Mouse (Mus musculus) frontal cortex, adult (tissue): ENCODE results near the gene Dnpep.

Source experiments
- ATAC-seq: cut with Nextera tagmentation; 2 replicates; pipeline ENCODE4 v1.9.2; 2017; ENCODE audit warnings: mild to moderate bottlenecking, moderate library complexity, mixed read lengths; ENCODE audit not compliant: low TSS enrichment

Dnpep gene

DNA sequence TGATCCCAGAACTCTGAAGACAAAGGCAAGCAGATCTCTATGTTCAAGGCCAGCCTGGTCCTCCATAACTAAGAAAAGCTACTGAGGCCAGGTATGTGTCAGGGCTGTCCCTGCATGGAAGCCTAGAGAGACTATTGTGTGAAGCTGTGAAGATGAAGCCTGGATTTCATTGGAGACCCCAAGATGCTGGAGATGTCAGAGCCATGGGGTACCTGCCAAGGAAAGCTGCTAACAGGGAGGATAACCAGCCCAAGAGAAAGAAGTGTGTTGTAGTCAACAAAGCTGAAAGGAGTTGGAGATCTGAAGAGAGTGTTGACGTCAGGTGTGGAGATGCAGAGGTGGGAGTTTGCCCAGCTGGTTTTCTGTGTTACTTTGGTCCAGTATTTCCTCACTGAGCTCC lies 13.5 kb upstream of the Dnpep start:
- ATAC-seq: no peak

DNA sequence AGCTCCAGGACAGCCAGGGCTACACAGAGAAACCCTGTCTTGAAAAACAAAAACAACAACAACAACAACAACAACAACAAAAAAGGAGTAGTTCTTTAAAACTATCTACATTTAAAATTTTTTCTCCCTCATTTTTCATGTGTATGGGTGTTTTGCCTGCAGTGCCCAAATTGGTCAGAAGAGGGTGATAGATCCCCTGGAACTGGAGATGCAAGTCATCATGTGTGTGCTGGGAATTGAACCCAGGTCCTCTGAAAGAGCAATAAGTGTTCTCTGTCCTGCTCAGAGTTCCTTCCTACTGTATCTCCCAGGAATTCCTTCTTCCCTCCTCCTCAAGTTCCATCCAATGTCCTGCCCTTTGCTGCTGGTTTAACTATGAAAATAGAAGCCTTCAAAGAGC lies 9.7 kb upstream of the Dnpep start:
- no peak for ATAC-seq

DNA sequence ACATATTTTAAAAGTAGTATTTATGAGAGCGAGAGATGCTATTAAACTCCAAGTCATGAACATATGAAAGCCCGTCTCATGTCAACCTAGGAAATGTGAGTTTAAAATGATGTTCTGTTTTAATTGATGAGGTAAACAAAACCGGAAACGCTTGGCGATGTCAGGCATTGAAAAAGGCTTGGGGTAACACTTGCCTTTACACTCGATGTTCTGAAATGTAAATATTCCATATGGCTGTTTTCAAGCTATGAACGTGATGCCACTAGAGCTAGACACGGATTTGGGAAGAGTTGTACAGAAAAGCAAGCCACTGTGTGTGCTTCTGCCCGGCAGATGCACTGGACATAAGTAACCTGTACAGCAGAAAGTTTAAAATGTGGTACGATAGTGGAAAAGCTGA lies 1.4 kb upstream of the Dnpep start:
- no peak for ATAC-seq

DNA sequence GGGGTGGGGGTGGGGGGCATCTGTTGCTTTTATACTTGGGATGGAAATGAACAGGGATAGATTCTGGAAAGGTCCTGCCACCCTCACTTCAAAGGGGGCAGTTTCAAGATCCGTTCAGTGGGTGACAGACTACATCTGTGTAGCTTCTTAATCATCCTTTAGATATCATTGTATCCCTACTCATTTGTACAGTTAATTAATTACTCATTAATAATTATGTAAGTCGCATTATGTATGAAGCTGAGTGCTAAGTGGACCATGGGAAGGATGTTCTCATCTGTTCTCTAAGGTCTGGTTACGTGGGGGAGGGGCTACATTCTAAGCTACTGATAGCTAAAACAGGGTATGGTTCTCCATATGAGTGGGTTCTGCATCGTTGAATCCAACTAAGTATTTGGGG lies 946 bp upstream of the Dnpep start:
- ATAC-seq: no peak

DNA sequence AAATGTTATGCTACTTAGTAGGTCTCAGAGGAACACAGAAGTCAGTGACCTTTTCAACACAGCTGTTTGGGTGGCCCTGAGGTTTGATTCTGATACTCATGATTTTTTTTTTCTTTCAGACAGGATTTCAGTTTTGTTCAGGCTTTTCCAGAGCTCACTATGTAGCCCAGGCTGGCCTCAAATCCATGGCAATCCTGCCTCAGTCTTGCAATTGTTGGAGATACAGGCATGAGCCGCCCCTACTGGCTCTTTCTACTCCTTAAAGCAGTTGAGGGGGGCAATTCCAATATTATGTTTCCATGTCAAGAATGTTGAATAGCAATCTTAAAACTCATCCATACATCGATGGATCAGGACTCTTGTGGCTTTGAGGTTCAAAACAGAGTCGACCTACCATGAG lies 511 bp upstream of the Dnpep start:
- ATAC-seq: no peak

DNA sequence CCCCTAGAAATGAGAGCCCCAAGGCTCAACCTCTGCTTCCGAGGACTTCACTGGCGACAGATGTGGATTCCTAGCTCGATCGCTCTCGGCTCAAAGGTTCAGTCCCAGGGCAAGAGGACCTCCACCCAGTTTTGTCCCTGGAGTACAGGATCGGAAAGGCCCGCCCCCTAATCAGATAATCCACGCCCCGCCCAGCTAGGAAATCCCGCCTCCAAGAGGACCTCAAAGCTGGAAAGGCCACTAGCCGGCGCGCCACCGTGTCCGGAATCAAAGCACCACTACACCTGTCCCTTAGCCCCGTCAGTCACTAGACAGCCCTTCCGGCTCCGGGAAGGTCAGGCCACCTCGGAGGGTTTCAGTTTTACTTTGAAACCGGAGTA lies 939 bp downstream of the Dnpep start:
- peak; percentile 21; the same call in 1 of the 2 replicates for ATAC-seq

DNA sequence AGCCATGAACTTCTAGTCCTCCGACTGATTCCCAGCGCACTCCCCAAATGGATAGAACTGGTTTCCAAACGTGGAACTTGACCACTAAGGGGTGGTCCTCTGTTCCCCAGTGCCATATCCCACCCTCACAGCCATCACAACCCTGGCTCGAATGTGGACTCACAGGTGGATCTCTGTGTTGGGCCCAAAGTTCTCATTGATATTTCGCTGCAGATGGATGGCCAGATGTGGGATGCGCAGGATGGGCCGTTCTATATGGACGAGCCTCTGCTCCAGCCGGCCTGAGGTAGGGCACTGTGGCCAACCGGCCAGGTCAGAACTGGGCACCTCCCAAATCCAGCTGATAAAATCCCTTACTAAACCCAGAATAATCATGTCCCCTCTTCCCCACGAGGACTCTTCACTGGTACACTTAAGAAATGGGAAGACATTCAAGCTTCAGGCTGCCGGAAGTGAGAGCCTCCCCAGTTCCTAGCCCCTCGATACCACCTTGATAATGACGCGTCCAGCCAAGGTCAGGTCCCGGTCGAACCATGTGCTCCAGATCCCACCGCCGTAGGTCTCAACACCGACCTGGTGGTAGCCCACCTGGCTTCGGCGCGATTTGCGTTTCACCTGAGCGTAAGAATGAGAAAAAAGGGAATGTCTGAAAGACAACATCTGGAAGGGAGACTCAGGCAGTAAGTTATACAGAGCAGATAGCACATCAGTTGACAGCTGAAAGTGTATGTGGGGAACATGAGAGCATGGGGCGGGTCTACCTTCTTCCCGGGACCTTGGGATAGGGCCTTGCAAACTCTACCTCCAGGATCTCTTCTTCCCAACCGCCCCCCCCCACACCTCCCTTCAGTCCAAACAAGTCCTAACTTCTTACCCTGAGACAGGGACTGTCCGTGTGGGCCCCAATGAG lies 2.1 kb downstream of the Dnpep start:
- ATAC-seq: no peak

DNA sequence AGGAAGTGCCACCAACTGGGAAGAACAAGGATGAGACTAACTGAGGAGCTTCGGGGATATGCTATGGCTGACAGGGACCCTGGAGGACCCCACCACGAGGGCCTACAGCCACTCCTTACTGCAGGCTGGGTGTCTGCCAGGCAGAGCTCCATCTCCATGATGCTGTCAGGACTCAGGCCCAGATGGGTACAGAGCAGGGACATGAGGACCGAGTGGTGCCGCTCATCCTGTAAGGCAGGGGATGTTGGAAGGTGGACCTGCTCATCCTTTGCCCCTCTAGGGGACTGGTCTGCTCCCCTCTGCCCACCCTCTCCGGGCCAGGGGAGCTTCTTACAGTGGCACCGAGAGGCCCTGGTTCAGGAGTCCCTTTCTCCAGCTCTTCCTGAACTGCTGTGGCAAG lies 2.8 kb downstream of the Dnpep start:
- ATAC-seq: no peak

DNA sequence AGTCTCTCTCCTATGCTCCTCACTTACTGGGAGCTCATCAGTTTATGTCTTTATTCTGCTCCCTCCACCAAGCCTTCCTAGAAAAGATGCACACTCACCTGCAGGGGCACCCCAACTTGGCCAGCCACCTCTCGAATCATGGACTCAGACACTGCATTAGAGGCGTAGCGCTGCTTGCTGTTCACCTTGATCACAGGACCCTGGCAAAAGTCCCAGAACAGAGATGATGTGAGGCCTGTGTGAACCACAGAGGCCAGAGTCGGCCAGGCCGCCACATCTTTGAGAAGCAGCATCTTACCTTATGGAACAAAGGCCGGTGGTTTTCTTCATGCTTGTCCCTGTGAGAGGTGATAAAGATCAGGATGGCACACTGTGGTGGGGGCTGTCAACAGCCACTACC lies 6.1 kb downstream of the Dnpep start:
- no peak for ATAC-seq

DNA sequence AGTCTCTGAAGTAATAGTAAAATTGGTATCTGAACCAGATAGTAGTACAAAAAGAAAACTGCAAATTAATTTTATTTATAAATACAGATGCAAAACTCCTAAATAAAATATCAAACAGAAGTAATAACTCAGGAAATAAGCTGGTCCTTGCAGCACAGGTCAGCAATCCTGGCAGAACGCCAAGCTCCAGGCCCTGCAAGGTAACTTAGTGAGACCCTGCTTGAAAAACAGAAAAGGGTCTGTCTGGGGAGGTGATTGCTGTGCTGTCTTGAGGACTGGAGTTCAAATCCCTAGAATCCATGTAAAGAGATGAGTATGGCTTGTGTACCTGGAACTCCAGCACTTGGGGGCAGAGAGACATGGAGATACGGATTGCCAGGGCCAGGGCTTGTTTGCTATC lies 13.1 kb downstream of the Dnpep start:
- no peak for ATAC-seq

DNA sequence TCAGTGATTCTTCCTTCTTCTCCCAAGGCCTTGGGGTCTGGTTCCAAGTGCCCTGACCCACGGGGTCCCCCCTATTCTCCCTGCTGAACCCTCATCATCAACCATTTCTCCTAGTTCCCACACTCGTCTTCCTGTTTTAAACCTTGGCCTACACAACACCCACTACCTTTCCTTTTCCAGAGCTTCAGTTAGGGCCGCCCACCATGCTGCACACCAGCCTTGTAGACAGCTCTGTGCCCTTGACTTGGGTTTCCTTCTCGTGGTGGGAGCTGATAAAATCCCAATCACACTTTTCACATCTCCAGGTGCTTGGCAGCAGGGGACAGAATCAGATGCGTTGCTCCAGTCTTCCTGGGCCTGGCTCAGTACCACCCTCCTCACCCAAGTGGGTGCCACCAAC lies 23.5 kb downstream of the Dnpep start:
- ATAC-seq: peak; percentile 47; the same call in 1 of the 2 replicates

DNA sequence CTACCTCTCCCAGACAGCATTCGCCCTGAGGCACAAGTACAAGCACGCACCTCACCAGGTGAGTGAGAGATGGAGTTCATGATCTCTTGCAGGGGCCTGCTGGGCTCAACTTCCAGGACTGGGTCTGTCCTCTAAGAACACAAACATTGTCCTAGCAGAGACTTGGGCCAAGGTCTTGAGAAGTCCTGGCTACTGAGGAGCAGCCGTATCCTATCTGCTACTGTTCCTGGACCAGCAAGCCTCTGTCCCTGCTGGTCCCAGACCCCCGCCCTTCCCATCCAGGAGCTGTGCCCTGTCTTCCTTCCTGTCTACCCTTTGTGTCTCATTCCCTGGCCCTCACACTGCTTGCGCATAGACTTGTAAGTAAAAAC lies 24.5 kb downstream of the Dnpep start:
- ATAC-seq: no peak

DNA sequence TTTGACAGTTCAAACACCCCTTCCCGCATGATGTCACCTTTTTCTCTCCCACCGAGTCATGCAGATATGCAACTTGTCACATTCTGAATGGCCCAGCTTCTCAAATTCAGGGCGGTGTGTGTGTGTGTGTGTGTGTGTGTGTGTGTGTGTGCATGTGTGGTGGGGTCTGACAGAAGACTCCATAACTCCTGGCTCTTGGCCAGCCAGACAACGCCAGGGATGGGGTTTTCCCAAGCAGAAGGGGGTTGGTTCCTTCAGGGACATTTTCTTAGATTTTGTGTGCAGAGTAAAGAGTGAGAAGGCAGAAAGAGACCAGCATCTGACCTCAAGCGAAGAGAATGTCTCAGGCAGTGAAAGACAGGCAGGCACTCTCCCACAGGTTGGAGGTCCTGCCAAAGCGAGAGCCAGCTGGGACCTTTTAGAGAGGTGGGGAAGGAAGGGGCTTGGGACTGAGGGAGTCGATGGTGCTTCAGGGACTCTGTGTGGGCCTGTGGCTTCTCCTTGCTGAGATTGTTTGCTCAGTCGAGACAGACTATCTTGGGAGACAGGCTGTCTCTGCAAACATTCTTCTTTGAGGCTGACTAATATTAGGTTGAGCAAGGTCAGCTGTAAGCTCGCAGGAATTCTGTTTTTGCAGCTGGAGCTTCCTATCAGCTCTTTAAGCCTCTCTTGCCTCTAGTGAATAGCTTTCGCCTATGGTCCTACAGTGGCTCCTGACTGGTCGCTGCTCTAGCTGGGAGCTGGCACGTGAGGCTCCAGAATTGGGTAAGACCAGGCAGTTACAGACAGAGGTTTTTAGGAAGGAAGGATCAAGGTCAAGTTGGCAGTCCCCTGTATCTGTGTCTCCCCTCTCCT lies 25.1 kb downstream of the Dnpep start:
- ATAC-seq: no peak

DNA sequence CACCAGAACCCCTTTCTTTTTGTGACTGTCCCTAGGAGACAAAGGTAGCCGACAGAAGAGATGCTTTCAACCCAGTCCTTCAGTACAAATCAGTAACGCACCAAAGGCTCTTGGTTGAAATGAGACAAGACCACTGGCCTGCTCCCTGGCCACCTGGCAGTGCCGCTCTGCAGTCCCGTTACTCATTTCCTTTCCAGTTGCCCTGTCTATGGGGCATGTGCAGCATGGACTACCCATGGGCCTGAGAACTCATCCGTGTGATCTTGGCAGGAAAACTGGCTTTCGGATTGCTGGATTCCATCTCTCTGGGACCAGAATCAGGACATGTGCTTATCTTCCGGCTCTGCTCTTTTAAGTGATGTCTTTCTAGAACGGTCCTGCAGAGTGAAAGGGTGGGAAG lies 26.5 kb downstream of the Dnpep start:
- no peak for ATAC-seq

DNA sequence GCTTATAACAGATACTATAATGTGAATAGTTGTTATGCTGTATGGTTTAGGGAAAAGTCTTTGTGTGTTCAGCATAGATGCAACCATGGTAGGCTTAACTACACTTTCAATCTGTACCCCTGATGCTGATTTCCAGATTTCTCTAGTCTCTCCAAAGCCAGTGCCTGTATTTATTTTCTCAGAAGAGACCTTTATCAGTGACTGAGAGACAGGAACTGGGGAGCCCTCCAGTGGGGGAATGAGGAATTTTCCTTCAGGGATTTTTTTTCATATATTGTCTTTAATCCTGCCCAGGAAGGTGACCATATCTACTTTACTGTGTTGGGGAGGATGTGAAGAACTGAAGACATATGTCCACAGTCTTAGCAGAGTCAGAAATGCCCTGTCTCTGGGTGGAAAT lies 27.2 kb downstream of the Dnpep start:
- peak; percentile 54; the same call in 1 of the 2 replicates for ATAC-seq

DNA sequence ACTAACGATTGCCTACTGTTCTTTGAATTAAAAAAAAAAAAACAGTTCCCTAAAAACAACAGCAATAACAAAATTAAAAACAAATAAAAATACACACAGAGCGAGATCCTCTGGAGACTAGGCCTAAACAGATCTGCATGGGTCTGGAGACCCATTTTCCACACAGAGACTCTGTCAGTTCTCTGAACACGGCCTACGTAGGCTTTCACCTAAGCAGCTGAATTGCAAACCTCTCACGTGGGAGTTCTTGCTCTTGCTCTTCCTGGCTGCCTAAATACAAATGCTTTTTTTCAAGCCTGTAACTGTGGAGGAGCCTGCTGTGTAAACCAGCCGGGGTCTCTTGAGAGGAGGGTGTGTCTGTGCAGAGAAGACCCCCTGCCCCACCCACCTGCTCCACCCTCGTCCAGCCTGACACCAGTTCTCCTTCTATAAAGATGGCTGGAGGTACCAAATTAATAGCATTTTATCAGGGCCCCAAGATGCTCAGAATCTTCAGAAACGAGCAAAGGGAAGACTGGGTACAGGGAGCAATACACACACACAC lies 27.8 kb downstream of the Dnpep start:
- peak; percentile 72 for ATAC-seq

DNA sequence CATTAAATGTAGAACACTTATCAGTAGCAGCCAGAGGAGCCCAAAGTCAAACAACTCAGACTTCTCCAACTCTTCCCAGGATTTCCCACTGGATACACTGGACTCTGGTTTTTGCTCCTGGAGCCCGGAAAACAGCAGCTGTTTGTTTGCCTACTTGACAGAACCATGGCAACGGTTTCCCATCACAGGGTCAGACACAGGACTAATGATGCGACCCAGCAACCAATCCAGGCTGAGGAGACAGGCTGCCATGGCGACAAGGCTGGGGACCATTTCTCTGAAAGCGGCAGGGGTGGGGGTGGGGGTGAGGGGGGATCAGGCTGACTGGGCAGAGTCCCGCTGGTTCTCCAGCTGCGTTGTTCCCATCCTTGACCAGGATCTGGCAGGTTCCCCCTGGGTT lies 28.4 kb downstream of the Dnpep start:
- no peak for ATAC-seq

DNA sequence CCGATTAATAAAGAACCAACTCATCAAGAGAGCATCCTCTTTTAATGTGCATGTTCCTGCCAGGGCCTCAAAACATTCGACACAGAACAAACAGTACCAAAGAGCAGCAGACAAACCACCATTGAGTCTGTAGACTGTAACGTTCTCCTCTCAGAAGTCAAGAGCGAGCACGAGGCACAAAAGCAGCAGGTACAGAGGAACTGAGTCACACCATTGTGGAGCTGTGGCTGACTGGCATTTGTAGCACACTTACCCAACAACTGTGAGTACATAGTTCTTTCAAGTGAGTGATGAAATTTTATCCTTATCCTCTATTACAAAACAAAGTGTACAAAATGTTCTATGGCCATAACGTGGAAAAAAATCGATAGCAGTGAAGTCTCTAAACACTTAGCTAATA lies 32.9 kb downstream of the Dnpep start:
- ATAC-seq: no peak

DNA sequence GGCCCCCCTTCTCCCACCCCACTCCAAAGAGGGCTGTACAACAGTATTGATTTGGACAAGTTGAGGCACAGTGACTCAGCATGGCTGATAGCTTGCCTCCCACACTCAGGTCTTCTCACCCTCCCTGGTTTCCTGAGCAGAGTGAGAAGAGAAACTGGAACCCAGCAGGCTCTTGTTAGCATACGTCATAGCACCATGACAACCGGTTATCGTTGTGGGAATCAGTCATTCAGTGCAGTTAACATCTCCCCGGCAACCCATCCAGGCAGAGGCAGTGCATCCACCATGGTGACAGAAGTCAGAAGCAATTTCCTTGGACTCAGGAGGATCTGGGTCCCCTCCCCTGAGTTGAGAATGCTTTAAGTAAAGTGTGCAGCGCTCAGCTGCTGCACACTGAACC lies 34.8 kb downstream of the Dnpep start:
- ATAC-seq: peak; percentile 85

DNA sequence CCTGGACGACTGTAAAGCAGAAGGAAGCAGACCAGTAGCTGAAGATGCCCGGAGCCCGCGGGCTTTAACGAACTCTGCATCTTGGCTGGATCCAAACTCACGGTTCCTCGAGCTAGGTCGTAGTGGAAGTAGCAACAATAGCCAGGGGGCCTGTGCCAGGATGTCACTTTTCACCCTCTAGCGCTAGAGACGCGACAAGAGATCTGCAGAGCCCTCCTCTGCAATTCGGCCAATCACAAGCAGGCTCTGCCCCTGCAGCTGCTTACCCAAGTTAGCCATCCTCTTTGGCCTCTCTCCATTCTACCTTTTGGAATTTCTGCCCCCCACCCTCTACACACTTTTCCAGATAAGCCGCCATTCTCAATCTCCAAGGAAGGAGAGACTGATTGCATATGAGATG lies 39.6 kb downstream of the Dnpep start, which contains the start of gene Resp18:
Resp18 (minus strand) TSS at position 188 of the 400 bp plus-strand sequence.
- peak; percentile 56 for ATAC-seq

DNA sequence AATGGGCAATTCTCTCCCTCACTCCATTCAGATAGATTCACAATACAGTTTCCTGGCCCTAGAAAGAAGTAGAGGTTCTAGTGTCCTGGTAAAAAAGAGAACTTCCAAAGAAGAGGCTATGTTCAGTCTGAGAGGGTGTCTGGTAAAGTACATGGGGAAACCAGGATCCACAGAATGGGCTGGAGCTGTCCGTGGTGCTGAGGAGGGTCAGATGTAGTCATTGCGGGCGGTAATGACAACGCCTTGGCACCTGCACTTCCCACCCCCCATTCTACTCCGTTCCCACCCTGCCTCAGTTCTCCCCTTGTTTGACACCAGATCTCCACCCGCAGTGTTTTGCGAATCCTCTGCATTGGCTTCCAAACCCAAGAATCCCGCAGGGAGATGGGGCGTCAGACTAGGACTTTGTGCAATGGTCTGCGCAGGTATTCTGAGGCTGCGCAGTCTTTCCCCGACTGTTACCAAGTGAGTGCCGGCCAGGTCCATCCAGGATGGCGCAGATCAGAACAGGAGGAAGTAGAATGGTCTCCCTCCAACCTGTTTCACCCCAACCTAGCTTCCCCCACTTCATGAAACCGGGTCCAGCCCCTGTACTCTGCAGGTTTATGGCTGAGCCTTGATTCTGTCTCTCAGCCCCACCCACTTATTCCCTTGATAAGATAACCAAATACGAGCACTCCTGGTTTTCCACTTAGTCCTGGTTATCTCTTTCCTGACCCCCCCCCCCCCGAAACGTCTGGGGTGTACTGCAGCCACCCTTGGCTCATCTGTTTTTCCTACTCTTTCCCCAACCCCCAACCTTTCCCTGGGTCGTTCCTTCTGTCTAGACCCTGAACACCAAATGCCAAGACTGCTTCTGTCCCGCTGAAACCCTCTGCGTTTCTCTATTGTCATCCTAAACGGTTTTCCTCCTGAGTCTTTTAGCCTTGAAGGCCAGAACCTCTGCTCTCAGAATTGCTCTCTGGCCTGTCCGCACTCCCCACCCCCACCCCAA lies 40.3 kb downstream of the Dnpep start:
- ATAC-seq: peak; percentile 68
